In the genomic region with DNA sequence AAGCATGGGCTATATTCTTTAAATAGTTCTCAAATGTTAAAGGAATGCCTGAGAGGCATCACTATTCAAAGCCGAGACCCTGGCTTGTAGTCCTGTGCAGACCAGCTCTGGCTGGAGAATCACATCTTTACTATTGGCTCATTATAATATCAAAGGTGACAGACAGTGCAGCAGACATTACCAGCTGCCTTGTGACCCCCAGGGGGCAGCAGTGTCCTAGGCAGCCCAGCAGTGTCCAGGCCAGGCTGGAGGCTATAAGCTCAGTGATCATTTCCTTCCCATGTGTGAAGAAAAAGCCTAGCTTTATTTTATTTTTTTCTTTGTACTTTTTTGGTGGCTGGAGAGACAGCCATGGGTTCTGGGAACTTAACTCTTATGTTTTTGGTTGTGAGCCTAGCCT, we compare ENCODE assay signal across 8 mouse cellular contexts.
A peak's percentile ranks its signal among the peaks of the same experiment; 100 is the strongest.
DNase-seq lines count a peak whose midpoint lies in the region; ATAC-seq and TF ChIP-seq lines count a peak whose summit lies in the region.

No protein-coding gene starts in this region.

- no peaks in the 10 kb centered on the region for H3K27me3 ChIP-seq in limb, embryonic 15.5 days
- H3K27me3 ChIP-seq in midbrain, postnatal 0 days (ENCODE audit: insufficient read depth, low read length) = no peaks in the 10 kb centered on the region

- intact Hi-C loops in left cerebral cortex, postnatal 4 days (cut with DNase I) = loop anchor here (10.0 kb wide), 1 partner anchor 387 kb away; no protein-coding TSS in a partner anchor

- peaks cover 45% of the 10 kb centered on the region for H3K36me3 ChIP-seq in limb, embryonic 15.5 days
- peaks cover 52% of the 10 kb centered on the region for H3K36me3 ChIP-seq in midbrain, postnatal 0 days (ENCODE audit: insufficient read depth, low read length)

- 47% methylated on average over 1 of the region's 1 CpGs for WGBS in limb, embryonic 15.5 days
- WGBS in midbrain, postnatal 0 days = 28% methylated on average over 1 of the region's 1 CpGs

- H3K4me1 ChIP-seq in limb, embryonic 15.5 days = peaks cover 28% of the 10 kb centered on the region
- no peaks in the 10 kb centered on the region for H3K4me1 ChIP-seq in midbrain, postnatal 0 days (ENCODE audit: insufficient read depth, low read length)

- peak; percentile 70 for DNase-seq in left cerebral cortex, postnatal 4 days
- DNase-seq in left cerebral cortex, adult 18-20 months (ENCODE audit: low spot score in 2 of 2) = no peak
- peak; percentile 63 for DNase-seq in adrenal gland, adult 2 months
- peak; percentile 38 for DNase-seq in embryo, embryonic 11.5 days (ENCODE audit: low read depth, low spot score)
- DNase-seq in heart, postnatal 4 days = peak; percentile 80
- peak; percentile 67 for DNase-seq in midbrain, postnatal 0 days (ENCODE audit: low spot score)
- peak; percentile 70 for DNase-seq in thymus, postnatal 25 days

- ATAC-seq in limb, embryonic 15.5 days (ENCODE audit: insufficient number of reproducible peaks, low FRiP score, low TSS enrichment, low read depth) = no peak
- peak; percentile 53 for ATAC-seq in midbrain, postnatal 0 days (ENCODE audit: low FRiP score)

- H3K4me3 ChIP-seq in limb, embryonic 15.5 days = no peak overlapping the region
- H3K4me3 ChIP-seq in midbrain, postnatal 0 days (ENCODE audit: low read depth, low read length) = no peak overlapping the region

- no peak overlapping the region for H3K9ac ChIP-seq in limb, embryonic 15.5 days
- H3K9ac ChIP-seq in midbrain, postnatal 0 days (replicated peaks; ENCODE audit: low read length, poor library complexity, severe bottlenecking) = no peak overlapping the region

- H3K9me3 ChIP-seq in limb, embryonic 15.5 days = no peaks in the 10 kb centered on the region
- no peaks in the 10 kb centered on the region for H3K9me3 ChIP-seq in midbrain, postnatal 0 days (ENCODE audit: low read length)

- peak overlapping the region; percentile 4; the same call in 1 of the 2 replicates for H3K27ac ChIP-seq in limb, embryonic 15.5 days
- H3K27ac ChIP-seq in midbrain, postnatal 0 days (ENCODE audit: low read depth, low read length) = no peak overlapping the region

- no peak overlapping the region for H3K4me2 ChIP-seq in limb, embryonic 15.5 days
- H3K4me2 ChIP-seq in midbrain, postnatal 0 days (ENCODE audit: low read depth, low read length, poor library complexity, severe bottlenecking) = no peak overlapping the region

- TF ChIP-seq CTCF in midbrain, postnatal 0 days (IDR thresholded peaks at IDR 0.05) = peak; percentile 85

Comparison
In these comparisons a context has a peak if more than half of its experiments do, and no peak if none do; other contexts are left out.
1. DNase-seq: peak in left cerebral cortex, postnatal 4 days (single experiment), adrenal gland, adult 2 months (single experiment), embryo, embryonic 11.5 days (single experiment), heart, postnatal 4 days (single experiment), midbrain, postnatal 0 days (single experiment) and thymus, postnatal 25 days (single experiment); none in left cerebral cortex, adult 18-20 months (0 of 2).